Mouse (Mus musculus): ENCODE measurements around the gene Gm47969.

GRCm38 (mm10) chr1:83032508-83032907 is 12.2 kb upstream of the Gm47969 start:
- TF ChIP-seq EP300 (IDR thresholded peaks at IDR 0.05; ENCODE audit: low read depth) (no peak), CTCF (IDR thresholded peaks at IDR 0.05; ENCODE audit: low read depth) (no peak)
